Mouse (Mus musculus) megakaryocyte, adult 5-6 weeks (primary cell): Measurements from ENCODE around the gene Olfr286. TPM values are rescaled to one million over a fixed set of nuclear protein-coding genes. Genes with fewer than 3 reads are reported as not detected.

Source experiments
- total RNA-seq, 2 experiments: library from RNA; stranded (forward) in 1 of 2; stranded (reverse) in 1 of 2; fragments of 153-499, 151-499 nt in 1 of 2; fragments of 221-1000, 200-1000 nt in 1 of 2; gene quantifications; 2 replicates each; pipeline versions ENCODE4 v1.2.3 to v1.2.4; 2015 to 2017

The Olfr286 gene
- total RNA-seq, 2 experiments from 2014 or later: not detected

Other genes with a start within 250 kb of the Olfr286 start
- gene Col2a1, start 229.8 kb downstream of the Olfr286 start, total RNA-seq (2015): not detected in 2 replicates
- not detected in 2 replicates for gene Col2a1, start 229.8 kb downstream of the Olfr286 start, total RNA-seq (2017)
- 2.4 and 3.1 TPM in 2 replicates for gene Pfkm, start 141.9 kb downstream of the Olfr286 start, total RNA-seq (2015)
- 4.7 and 6.2 TPM in 2 replicates for gene Pfkm, start 141.9 kb downstream of the Olfr286 start, total RNA-seq (2017)
- gene Senp1, start 140.7 kb downstream of the Olfr286 start, total RNA-seq (2015): 43.4 and 44.7 TPM in 2 replicates
- 39.9 and 52.2 TPM in 2 replicates for gene Senp1, start 140.7 kb downstream of the Olfr286 start, total RNA-seq (2017)
- gene Asb8, start 68.8 kb downstream of the Olfr286 start, total RNA-seq (2015): 29.8 and 34.5 TPM in 2 replicates
- gene Asb8, start 68.8 kb downstream of the Olfr286 start, total RNA-seq (2017): 30.0 and 31.4 TPM in 2 replicates
- not detected in 2 replicates for gene Ccdc184, start 67.3 kb downstream of the Olfr286 start, total RNA-seq (2015)
- gene Ccdc184, start 67.3 kb downstream of the Olfr286 start, total RNA-seq (2017): not detected in 2 replicates
- not detected in 2 replicates for gene Olfr288, start 38.9 kb downstream of the Olfr286 start, total RNA-seq (2015)
- gene Olfr288, start 38.9 kb downstream of the Olfr286 start, total RNA-seq (2017): not detected in 2 replicates
- gene Gm44579, start 13.5 kb downstream of the Olfr286 start, total RNA-seq (2015): not detected in 2 replicates
- not detected in 2 replicates for gene Gm44579, start 13.5 kb downstream of the Olfr286 start, total RNA-seq (2017)
- not detected in 2 replicates for gene Olfr287, start 13.4 kb downstream of the Olfr286 start, total RNA-seq (2015)
- not detected in 2 replicates for gene Olfr287, start 13.4 kb downstream of the Olfr286 start, total RNA-seq (2017)
- not detected in 2 replicates for gene H1fnt, start 22.8 kb upstream of the Olfr286 start, total RNA-seq (2015)
- gene H1fnt, start 22.8 kb upstream of the Olfr286 start, total RNA-seq (2017): not detected in 2 replicates
- gene Zfp641, start 61.7 kb upstream of the Olfr286 start, total RNA-seq (2015): 0.09 TPM in 1 of 2 replicates, not detected in the other
- not detected in 2 replicates for gene Zfp641, start 61.7 kb upstream of the Olfr286 start, total RNA-seq (2017)
- not detected in 2 replicates for gene Olfr285, start 82.9 kb upstream of the Olfr286 start, total RNA-seq (2015)
- not detected in 2 replicates for gene Olfr285, start 82.9 kb upstream of the Olfr286 start, total RNA-seq (2017)
- gene Olfr284, start 106.5 kb upstream of the Olfr286 start, total RNA-seq (2015): not detected in 2 replicates
- gene Olfr284, start 106.5 kb upstream of the Olfr286 start, total RNA-seq (2017): not detected in 2 replicates
- not detected in 2 replicates for gene Olfr283, start 146.5 kb upstream of the Olfr286 start, total RNA-seq (2015)
- not detected in 2 replicates for gene Olfr283, start 146.5 kb upstream of the Olfr286 start, total RNA-seq (2017)
- not detected in 2 replicates for gene Olfr282, start 196.8 kb upstream of the Olfr286 start, total RNA-seq (2015)
- not detected in 2 replicates for gene Olfr282, start 196.8 kb upstream of the Olfr286 start, total RNA-seq (2017)
- gene Olfr281, start 218.1 kb upstream of the Olfr286 start, total RNA-seq (2015): not detected in 2 replicates
- gene Olfr281, start 218.1 kb upstream of the Olfr286 start, total RNA-seq (2017): not detected in 2 replicates
- gene OR5BS1P, start 235.4 kb upstream of the Olfr286 start, total RNA-seq (2015): not detected in 2 replicates
- not detected in 2 replicates for gene OR5BS1P, start 235.4 kb upstream of the Olfr286 start, total RNA-seq (2017)
- gene Lalba, start 248.3 kb upstream of the Olfr286 start, total RNA-seq (2015): not detected in 2 replicates
- gene Lalba, start 248.3 kb upstream of the Olfr286 start, total RNA-seq (2017): not detected in 2 replicates